Mouse (Mus musculus) thymus, postnatal 0 days (tissue): ENCODE data around the gene Pomc. TPM values are rescaled to one million over a fixed set of nuclear protein-coding genes. Genes with fewer than 3 reads are reported as not detected.
"Not testable (repeated sequence)": the region's sequence is repeated elsewhere in the genome, so short reads cannot be mapped to it uniquely, and the experiment has no call there.

Experiments
- DNase-seq: peaks from one replicate; pipeline ENCODE4 v3.0.0-alpha.2; 2015; ENCODE audit warnings: low spot score
- polyA plus RNA-seq: library from polyadenylated mRNA; unstranded; fragments of >200 nt; fragmentation: Nextera tagmentation; extraction: Ambion mirVana; gene quantifications from 2 replicates; pipeline ENCODE4 v1.2.1, GENCODE M21; 2015

The Pomc gene
- polyA plus RNA-seq: 8.4 and 9.1 TPM in 2 replicates

- DNase-seq: no peak
Observed at GRCm38 (mm10) chr12:3954651-3955050, at the start of gene Pomc. Pomc (plus strand) TSS chr12:3954951.

DNA sequence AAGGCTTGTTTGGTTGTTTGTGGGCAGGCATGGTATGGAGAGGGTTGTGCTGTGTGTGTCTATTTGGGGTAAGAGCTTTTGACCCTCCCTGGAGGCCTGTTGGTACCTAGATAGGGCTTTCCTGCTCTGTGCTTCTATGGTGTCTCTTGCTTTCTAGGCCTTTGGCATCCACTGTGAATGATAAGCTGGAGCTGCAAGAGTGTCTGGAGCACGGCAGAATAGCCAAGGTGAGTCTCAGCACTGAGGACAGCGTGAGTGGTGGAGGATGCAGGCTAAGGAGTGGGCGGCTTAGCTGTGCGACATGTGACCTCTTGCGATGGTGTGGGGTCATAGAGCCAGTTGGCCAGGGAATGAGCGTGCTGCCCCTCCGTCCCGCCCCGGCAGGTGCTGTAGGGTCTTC lies 49.3 kb upstream of the Pomc start:
- DNase-seq: no peak

DNA sequence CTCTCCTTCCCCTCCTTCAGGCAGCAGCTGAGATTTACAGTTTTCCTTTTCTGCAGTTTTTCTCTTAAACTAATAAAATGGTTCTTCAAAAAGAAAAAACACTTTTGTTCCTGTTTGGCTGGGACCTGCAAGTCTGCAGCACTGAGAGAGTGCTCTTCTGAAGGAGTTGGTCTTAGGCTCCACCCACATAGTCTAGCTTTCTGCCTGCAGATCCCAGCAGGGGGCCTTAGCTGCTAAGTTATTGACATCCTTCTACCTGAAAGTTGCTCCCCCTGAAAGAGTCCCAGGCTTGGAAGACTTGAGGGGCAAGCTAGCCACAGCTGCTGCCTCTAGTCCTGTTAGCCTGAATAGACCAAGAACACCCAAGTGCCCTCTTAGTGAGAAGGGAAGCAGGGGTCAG lies 48.4 kb upstream of the Pomc start:
- DNase-seq: no peak

DNA sequence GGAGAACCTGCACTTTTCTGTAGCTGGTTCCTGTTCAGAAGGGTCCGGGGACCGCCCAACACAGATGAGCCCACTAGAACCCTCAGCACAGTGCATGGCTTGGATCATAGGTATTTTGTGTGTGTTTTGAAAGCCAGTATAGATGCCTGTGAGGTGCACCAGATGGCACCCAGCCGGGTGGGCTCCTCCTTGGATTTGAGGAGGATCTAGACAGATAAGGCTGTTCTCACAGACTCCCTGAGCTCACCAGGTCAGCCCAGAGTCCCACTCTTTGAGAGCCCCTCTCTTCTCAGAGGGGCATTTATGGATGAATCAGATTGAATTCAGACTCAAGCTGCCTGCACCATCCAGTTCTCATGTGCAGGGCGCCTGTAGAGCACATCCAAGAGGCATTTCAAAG lies 47.7 kb upstream of the Pomc start:
- DNase-seq: no peak

DNA sequence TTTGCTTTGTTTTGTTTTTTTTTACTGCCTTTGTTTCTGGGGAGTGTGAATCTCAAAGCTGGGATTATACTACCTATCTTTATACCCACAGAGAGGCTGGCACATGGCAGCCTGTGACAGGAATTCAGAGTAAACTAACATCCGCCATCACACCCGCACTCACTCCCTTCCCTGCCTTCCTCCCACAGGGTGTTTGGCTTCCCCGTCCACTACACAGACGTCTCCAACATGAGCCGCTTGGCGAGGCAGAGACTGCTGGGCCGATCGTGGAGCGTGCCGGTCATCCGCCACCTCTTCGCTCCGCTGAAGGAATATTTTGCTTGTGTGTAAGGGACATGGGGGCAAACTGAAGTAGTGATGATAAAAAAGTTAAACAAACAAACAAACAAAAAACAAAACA lies 47.3 kb upstream of the Pomc start:
- no peak for DNase-seq

- DNase-seq: no peak
Observed at GRCm38 (mm10) chr12:3910466-3911093, 44.2 kb upstream of the Pomc start.

GRCm38 (mm10) chr12:3911831-3912348 lies 42.9 kb upstream of the Pomc start:
- DNase-seq: no peak

DNA sequence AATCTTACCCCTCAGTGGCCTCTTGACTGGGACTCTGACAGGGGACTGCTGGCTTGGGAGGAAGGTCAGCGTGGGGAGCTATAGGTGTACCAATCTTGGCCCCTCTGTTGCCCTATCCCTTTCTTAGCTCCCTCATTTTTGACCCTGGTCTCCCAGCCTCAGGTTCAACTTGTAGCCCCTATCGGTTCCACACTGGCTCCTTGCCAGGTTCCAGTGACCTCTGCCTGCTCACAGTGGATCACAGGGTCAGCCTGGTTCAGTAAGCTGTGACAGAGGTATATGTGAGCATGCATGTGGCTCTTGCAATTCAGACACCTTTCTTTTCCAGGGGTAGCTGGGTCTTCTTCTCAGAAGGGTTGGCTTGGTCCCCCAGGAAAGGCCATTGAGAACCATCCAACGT lies 38.9 kb upstream of the Pomc start:
- no peak for DNase-seq

DNA sequence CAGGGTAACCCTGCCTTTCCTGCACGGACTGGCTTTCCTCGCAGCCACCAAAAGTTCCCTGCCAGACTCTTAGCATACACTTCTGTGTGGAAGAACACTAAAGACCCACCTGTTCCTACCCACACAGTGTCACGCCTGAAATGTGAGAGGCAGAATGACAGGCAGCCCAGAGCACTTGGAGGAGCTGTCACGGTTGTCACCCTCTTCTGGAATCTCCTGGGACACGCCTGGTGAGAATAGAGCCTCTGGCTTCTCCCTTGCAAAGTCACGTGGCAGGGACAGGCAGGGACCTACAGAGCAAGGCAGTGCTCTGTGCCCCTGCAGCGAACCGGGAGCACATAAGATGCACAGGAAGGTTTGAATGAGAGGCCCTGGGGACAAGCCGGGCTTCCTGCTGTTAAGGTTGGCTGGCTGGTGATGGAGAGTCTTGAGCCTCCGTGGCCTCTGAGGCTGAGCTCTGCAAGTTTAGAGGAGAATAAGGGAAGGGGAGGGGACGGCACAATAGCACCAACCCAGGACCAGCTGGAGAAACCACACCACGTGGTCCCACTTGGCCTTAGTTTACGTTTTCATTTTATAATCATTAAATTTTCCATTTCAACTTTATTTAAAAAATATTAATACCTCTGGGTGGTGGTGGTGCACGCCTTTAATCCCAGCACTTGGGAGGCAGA lies 36.9 kb upstream of the Pomc start:
- no peak for DNase-seq

GRCm38 (mm10) chr12:3918577-3918976 lies 36.2 kb upstream of the Pomc start:
- DNase-seq: no peak

- no peak for DNase-seq
Observed at GRCm38 (mm10) chr12:3919423-3919822, 35.3 kb upstream of the Pomc start.

GRCm38 (mm10) chr12:3926127-3926526 lies 28.6 kb upstream of the Pomc start:
- DNase-seq: peak; percentile 66

GRCm38 (mm10) chr12:3928841-3929240 lies 25.9 kb upstream of the Pomc start:
- DNase-seq: no peak

DNA sequence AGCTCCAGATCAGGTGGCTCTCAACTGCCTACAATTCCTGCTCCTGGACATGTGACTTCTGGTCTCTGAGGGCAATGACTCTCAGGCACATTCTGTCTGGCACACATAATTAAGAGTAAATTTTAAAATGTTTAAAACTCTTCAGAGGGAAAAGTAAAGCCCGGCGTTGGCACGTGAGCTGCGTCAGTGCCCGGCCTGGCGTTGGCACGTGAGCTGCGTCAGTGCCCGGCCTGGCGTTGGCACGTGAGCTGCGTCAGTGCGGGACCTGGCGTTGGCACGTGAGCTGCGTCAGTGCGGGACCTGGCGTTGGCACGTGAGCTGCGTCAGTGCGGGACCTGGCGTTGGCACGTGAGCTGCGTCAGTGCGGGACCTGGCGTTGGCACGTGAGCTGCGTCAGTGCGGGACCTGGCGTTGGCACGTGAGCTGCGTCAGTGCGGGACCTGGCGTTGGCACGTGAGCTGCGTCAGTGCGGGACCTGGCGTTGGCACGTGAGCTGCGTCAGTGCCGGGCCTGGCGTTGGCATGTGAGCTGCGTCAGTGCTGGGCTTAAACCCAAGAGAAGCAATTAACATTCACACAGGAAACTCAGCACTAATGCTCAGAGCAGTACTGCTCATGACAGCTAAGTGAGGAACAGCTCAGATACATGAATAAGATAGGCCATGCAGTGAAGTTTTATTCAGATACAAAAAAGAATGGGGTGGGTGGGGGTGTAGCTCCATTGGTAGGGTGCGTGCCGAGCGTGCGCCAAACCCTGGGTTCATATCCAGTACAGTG lies 24.5 kb upstream of the Pomc start:
- DNase-seq: not testable (repeated sequence)

DNA sequence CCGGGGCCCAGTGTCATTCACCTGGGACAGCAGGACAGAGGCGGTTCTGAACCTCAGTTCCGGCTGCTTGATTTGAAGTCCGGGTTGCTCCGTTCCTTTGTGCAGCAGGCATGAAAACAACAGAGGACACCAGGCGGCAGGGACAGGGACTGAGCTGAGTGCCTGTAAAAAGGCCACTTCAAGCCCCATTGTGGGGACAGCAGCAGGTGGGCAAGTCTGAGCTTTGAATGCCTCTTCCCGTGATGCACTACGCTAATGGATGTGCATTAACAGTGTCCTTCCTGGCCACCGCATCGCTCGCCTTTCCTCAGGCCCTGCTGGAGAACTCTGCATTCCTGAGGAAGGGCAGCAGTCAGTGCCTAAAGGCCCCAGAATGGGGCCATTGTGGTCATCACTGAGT lies 12.7 kb upstream of the Pomc start:
- no peak for DNase-seq

GRCm38 (mm10) chr12:3944454-3945073 lies 10.2 kb upstream of the Pomc start:
- no peak for DNase-seq

DNA sequence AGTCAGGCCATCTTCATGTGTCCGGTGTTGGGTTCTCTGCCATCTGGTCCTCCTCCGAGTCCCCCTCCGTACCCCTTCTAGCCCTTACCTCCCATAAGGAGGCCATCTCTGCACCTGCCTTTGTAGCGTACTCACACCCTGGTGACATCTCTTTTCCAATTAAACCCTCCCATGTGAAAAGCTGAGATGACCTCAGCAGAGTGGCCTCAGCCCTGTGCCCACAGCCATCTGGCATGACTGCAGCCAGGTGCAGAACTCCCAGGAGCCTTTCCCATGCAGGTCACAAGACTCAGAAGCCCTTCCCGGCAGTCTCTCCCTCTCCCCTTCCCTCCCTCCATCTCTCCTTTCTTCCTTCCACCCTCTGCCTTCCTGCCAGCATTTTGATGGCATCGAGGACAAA lies 7.2 kb upstream of the Pomc start:
- DNase-seq: no peak

DNA sequence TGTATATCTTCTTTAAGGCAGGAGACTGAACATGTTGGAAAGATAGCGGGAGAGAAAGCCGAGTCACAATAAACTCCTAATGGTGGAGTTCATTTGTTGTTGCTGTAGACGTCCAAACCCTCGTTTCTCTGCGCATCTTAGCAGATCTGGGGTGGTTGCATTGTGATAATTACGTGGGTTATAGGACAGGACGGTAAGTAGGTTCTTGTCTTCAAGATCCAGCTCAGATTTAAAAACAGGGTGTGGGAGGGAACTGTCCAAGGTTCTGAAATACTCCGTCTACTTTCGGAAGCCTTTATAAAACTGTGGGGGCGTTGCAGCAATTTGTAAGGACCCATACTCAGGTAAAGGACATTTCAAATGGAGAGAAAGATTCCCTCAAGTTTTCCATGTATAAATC lies 620 bp downstream of the Pomc start:
- peak; percentile 56 for DNase-seq

DNA sequence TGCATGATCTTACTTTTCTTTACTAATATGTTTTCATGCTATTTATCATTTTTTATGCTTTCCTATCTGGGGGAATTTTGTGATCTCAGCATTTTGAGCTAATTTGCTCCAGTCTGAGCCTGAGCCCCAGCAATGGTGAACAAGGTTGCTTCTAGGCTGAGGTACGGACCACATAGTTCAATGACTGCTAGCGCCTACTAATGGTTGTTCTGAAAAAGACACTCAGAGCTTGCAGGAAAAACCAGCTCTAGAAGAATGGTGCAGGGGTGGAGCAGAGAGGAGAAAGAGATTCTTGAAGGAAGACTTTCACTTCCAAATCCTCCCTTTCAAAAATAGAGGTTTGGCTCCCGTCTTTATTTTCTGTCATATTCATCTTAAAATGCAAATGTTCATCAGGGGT lies 1.6 kb downstream of the Pomc start:
- peak; percentile 37 for DNase-seq

- DNase-seq: peak; percentile 84
Observed at GRCm38 (mm10) chr12:3959791-3960543, 5.2 kb downstream of the Pomc start.

- DNase-seq: no peak
Observed at GRCm38 (mm10) chr12:3960553-3960952, 5.8 kb downstream of the Pomc start.
